Mouse (Mus musculus): ENCODE measurements around the gene Gng2.
A peak's percentile ranks its signal among the peaks of the same experiment; 100 is the strongest.

Gng2 gene

GRCm38 (mm10) chr14:19860281-19860680 lies 117.1 kb downstream of the Gng2 start:
- no peak for DNase-seq (ENCODE audit: low spot score in 2 of 2)

GRCm38 (mm10) chr14:19858808-19859776 lies 118.3 kb downstream of the Gng2 start:
- no peak for DNase-seq (ENCODE audit: low spot score in 2 of 2)

GRCm38 (mm10) chr14:19858279-19858678 lies 119.1 kb downstream of the Gng2 start:
- DNase-seq (ENCODE audit: low spot score in 2 of 2), result no peak

- no peak for DNase-seq (ENCODE audit: low spot score in 2 of 2)
Measured at GRCm38 (mm10) chr14:19853471-19853870, 124.0 kb downstream of the Gng2 start.

- DNase-seq (ENCODE audit: low spot score in 2 of 2), result peak; percentile 44 to 78
Measured at GRCm38 (mm10) chr14:19839600-19840332, 137.7 kb downstream of the Gng2 start.

GRCm38 (mm10) chr14:19836289-19836688 lies 141.1 kb downstream of the Gng2 start:
- no peak for DNase-seq (ENCODE audit: low spot score in 2 of 2)

GRCm38 (mm10) chr14:19825481-19825880 lies 151.9 kb downstream of the Gng2 start:
- DNase-seq (ENCODE audit: low spot score in 2 of 2), result no peak

GRCm38 (mm10) chr14:19823321-19824142 lies 153.9 kb downstream of the Gng2 start, which contains the start of gene Rtraf:
Gene Rtraf (minus strand): TSS chr14:19823824.
- DNase-seq (ENCODE audit: low spot score in 2 of 2), result peak; percentile 92 to 96

Data from spleen, postnatal 10 days (tissue).